Mouse (Mus musculus): ENCODE measurements at regions not wholly inside any gene's neighbourhood (a gene's known extent, or its start where the extent isn't known, plus 50 kb on each side); places are given as distances from the start of the nearest gene placed in this dataset.

DNA sequence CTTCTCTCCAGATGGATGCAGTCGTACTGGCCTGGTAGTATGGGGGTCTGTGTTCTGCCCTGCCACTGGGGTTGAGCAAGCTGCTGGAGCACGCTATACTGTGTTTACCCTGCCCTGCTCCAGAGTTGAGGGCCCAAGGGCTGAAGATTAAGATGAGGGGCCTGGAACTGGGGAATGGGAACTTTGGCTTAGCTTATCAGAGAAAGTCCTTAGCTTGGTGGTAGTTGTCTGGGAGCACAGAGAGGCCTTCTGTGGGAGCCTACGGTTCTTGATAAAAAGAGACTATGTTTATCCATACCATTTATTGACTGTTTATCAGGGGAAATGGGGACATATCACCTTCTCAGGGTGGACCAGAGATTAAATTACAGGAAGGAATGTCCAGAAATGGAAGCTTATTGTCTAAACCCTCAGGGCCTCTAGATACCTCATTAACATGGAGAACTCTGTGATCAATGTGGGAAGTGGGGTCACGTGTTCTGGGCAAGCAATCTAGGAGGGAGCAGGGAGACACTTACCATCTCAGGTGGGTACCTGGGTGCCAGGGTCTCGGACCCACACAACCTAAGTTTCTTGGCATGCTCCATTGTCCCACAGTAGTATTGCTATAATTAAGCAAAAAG is 58.7 kb downstream of the Mycn start:
- DNase-seq, result no peak

DNA sequence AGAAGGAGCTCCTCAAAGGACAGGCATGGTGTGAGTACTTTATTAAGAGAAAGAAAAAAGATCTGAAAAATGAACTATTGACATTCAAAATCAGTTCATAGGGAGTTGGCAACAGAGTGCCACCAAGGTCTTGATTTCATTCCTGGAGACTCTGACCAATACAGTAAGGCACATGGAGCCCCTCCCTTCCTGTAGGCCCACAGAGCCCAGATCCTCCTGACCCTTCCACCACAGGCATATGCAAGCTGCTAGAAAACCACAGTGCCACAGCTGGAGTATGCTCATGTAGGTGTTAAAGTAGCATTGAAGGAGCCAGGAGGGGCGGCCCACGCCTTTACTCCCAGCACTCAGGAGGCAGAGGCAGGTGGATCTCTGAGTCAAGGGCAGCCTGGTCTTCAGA is 63.7 kb downstream of the Mycn start:
- peak in 1 of 2 experiments; percentile 43 for DNase-seq

GRCm38 (mm10) chr12:12877539-12877938 is 64.2 kb downstream of the Mycn start:
- peak; percentile 85 to 91 for DNase-seq

DNA sequence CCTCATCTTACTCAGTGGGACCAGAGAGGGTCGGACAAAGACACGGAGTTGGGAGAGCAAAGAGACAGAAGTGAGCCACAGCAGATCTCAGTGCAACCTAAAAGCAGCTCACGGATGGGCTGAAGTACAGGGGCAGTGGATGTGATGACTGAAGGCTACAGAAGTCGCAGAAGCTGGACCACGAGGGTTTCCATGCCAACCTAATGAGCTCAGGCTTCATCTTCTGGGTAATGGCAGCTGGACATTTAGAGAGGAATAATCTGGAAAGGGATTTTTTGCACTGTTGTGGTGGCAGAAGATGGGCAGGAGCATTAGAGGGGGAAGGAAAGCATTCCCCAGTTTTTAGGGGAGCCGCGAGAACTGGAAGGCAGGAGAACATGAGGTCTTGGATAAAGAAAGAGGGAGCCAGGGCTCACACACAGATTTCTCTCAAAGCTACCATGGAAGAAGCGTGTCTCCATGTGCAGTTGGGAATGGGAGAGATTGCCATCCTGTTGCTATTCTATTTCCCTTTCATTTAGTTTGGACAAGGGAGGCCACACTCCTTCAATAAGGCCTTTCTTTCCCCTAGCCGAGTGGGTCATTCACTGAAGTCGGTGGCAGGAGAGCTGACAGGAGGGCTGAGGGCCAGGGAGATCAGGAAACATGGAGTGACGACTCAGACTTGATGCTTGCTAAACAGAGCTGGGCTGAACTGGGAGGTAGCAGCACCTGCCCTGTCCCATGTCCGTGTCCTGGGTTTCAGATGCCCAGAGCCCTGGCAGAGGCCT is 65.6 kb downstream of the Mycn start:
- DNase-seq, result peak; percentile 47 to 49

GRCm38 (mm10) chr12:12873551-12873950 is 68.2 kb downstream of the Mycn start:
- DNase-seq, result peak; percentile 74 to 76

- DNase-seq, result peak in 1 of 2 experiments; percentile 13
Observed at GRCm38 (mm10) chr12:12872974-12873373, 68.7 kb downstream of the Mycn start.

DNA sequence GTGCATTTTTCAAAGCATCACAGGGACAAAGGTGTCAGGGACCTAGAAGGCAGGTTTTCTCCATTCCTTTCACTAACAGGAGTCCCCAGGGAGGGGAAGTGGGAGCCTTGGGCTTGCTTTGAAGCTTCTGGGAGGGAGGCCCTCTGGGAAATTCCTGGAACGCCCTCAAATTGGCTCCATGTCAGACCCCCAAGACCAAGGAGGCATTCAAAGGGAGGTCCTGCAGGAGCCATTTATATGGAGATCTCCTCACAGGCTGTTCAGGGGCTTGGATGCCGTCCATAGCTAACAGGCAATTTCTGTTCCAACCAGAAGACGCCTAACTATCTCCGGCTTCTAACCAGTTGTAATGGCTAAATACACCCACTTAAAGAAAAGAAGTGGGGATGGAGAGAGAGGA is 70.4 kb downstream of the Mycn start:
- peak; percentile 67 to 76 for DNase-seq

DNA sequence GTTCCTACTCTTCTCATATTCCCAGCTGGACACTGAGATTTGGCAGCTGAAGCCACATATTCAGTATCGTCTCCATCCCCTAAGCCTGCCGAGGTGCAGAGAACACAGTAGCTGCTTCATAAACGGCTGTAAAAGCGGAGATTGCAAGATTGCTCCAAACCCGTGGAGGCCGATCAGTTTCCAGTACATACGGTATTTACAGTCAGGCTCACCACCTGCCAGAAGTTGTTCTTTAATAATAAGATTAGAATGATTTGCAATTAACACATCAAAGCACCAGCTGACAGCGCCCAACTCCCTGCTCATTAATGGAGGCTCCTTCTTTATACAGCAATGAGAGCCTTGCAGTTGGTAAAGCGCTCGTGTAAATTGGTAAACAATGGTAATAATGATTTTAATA is 75.1 kb downstream of the Mycn start:
- peak in 1 of 2 experiments; percentile 15 for DNase-seq

GRCm38 (mm10) chr12:12850681-12851080 is 91.0 kb downstream of the Mycn start:
- no peak for DNase-seq

- DNase-seq, result no peak
Observed at GRCm38 (mm10) chr12:12846716-12847115, 95.0 kb downstream of the Mycn start.

DNA sequence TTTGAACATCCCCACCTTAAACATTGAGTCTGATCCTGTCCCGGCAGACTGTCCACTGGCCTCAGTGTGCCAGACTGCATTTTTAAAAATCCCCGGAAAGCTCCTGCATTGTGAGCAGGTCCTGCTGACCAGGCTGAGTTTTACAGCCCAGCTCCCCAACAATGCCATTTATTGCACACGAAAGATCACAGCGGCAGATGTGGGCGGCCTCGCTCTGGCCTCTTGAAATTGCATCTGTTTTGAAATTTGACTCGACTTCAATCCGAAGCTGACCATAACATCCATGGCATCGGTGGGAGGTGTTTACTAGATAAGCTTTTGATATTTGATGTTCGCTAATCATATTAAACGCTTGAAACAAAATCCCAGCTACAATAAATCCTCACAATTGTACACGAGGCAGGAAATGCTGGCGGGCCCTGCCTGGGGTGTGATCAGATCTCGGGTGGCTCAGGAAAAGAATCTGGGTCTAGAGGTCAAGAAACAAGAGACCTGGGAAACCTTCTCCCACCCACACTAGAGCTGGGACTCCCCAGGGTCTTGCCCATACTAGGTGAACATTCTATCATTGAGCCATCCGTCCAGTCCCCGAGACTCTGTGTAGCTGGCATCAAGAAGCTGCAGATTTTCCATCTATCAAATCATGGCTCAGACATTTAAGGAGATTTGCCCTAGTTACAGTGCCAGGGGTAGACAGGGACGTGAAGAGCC is 99.3 kb downstream of the Mycn start:
- DNase-seq, result no peak

DNA sequence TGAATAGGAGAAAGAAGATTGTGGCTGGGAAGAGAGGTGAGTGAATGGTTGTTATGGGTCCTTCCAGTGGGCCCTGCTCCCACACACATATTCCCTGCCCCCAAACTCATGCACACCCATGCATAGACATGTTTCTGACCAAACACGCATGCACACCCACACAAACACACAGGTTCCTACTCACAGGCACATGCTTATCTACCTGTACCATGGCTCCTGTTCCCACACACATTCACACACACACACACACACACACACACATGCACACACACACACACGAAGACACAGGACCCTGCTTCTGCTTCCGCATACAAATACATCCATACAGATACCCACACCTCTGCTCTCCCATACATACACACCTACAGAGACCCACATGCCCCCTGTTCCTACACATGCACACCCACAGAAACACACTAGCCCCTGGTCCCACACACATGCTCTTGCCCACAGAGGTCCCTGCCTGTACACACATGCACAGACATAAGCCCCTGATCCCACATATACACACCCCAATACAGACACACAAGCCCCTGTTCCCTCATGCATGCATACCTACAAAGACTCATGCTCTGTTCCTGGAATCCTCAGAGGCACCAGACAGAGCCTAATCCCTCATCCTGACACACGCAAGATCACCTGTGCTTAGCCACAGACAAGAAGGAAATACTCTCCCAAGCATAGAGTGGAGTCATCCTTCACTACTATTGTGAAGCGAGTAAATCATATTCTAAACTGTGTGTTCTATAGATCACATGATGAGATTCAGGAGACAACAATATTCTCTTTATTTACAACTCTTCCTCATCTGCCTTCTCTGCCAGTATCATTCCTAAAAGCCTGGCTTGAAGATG is 100.1 kb downstream of the Mycn start:
- DNase-seq, result no peak

DNA sequence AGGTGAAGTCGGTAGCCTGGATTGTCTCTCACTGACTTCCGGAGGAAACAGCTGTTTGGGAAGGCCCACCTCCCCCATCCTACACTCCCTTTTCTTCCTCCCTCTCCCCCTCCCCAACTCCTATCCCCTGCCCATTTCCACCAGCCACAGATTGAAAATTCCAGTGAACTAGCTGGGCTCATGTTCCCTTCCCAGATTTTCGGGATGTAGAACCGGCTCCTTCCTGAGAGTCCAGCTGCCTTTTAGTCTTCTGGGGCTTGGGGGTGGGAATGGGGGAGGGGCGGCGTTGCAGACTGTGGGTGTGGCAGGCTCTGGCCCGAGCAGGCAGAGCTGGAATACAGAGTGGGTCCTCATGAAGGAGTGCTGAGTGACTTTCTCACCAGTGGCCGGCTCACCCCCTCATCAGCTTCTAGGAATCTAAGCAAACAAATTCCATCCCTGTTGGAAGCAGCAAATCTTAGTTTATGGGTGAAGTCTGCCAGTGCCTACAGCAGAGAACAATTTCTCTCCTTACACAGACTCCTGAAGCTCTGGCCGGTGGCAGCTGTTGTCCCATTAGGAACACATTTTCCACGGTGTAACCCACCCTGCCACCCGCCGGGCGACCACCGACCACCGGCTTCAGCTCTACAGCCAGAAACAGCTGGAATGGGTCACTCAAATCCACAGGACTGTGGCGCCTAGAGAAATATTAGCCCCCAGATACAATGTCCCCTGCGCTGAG is 100.9 kb downstream of the Mycn start:
- DNase-seq, result peak; percentile 22 to 23

DNA sequence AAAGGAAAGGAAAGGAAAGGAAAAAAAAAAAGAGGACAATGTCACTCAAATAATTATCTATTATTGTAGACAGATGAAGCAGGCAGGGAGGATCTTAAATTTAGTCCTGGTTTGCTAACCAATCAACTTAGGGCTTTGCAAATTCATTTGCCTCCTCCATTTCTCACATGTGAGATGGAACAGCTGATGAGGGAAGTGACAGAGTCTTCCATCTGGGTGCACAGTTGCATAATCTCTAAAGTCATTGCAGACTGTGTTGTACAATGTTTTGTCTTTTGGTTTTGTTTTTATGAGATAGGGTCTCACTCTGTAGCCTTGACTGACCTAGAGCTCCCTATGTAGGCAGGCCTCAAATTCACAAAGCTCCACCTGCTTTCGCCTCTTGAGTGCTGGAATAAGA is 103.9 kb downstream of the Mycn start:
- DNase-seq, result no peak

DNA sequence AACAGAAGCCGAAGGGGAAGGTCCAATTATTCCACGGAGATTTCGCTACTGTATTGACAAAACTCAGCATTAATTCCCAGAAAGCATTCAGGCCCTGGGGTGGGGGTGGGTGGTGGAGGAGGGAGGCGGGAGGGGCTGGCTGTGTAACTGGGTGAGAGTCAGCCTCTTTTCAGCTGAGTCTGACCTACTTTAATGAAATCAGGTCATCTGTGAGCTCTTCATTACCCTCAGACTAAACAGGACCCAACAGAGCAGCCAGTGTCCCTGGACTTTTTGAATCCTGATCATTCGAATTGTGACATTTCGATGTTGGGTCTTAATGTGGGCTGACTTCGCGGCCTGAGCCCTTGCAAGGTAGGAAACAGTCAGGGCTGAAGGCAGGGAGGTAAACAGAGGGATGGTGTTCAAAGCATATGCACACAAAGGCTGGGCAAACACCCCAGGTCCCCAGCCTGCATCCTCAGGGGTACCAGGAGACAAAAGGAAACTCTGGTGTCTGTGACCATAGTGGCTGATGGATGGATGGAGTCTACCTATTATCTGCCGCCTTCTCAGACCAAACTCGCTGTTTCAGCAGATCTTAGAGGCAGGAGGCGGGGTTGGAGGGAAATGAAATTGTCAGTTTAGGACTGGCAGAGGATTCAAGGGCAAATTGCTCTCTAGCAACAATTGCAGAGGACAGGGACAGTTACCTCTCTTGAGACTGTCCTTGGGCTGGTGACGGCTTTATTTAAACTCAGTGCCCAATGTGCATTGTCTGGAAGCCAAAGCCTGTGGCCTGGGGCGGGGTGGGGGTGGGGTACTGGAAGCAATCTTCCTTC is 113.7 kb downstream of the Mycn start:
- DNase-seq, result peak; percentile 29 to 38

GRCm38 (mm10) chr12:12827379-12827778 is 114.3 kb downstream of the Mycn start:
- DNase-seq, result peak in 1 of 2 experiments; percentile 24

DNA sequence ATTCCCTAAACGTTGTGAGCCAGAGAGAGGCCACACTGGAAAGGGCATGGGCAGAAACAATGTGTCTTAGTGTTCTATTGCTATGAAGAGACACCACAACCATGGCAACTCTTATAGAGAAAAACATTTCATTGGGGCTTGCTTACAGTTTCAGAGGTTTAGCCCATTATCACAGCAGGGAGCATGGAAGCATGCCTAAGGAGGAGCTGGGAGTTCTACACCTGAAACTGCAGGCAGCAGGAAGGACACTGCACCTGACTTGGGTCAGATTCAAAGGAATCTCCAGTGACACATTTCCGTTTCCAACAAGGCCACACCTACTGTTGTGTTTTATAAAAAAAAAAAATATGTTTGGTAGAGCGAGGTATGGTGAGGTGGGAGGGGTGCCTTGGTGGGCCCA is 115.3 kb downstream of the Mycn start:
- no peak for DNase-seq

DNA sequence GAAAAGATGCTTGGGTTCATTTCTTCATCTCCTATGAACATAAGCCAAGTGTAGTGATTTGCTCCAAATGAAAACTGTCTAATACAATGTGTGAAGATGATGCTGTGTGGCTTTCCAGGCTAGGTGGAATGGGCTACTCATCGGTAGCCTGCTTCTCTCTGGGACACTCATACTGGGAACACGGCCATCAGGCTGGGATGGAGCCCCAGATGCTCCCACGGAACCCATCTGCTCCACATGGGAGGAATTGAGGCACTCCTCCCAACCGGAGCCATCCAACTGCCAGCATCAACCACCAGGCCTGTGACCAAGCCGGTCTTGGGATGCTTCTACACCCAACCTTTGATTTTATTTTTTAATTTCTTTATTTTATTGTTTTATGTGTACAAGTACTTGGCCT is 115.9 kb downstream of the Mycn start:
- DNase-seq, result peak; percentile 84 to 90

- DNase-seq, result no peak
Observed at GRCm38 (mm10) chr12:12821473-12821872, 120.2 kb downstream of the Mycn start.

DNA sequence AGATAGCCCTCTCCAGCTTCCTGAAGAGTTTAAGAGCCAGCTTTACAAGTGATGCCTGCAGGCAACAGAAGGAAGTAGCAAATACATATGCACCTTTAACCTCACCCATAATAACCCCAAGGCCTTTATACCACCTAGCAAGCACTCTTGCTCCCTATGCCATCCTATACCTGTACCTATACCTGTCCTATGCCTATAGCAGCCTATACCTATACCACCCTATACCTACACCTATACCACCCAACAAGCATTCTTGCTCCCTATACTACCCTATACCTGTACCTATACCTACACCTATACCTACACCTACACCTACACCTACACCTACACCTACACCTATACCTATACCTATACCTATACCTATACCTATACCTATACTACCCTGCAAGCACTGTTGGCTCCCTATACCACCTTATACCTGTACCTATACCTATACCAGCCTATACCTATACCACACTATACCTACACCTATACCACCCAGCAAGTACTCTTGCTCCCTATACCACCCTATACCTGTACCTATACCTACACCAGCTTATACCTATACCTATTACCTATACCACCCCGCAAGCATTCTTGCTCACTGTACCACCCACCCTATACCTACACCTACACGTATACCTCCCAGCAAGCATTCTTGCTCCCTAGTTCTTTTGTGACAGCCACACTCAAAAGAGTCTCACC is 120.9 kb downstream of the Mycn start:
- no peak for DNase-seq

DNA sequence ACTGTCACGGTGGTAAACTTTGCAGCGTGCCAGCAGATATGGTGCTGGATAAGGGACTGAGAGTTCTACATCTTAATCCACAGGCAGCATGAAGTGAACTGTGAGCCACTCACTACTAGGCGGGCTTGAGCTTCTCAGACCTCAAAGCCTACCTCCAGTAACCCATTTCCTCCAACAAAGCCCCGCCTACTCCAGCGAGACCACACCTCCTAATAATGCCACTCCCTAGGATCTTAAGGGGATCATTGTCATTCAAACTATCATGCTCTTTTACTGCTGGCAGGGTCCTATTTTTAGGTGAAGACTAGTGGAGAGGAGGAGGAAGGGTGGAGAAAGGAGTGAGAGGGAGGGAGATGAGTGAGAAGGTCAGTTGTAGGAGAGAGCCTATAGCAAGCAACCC is 122.0 kb downstream of the Mycn start:
- DNase-seq, result no peak

Measured in cerebellum, postnatal 10 days (tissue).